Mouse (Mus musculus): ENCODE results near the gene Cfap97d2.
"Not testable (repeated sequence)": the region's sequence is repeated elsewhere in the genome, so short reads cannot be mapped to it uniquely, and the experiment has no call there.

Cfap97d2 gene

GRCm38 (mm10) chr8:13740817-13741613 lies 35.3 kb downstream of the Cfap97d2 start:
- no peak for DNase-seq (ENCODE audit: low read depth, low spot score)

- not testable (repeated sequence) for DNase-seq (ENCODE audit: low read depth, low spot score)
Measured at GRCm38 (mm10) chr8:13746212-13746611, 40.5 kb downstream of the Cfap97d2 start.

DNA sequence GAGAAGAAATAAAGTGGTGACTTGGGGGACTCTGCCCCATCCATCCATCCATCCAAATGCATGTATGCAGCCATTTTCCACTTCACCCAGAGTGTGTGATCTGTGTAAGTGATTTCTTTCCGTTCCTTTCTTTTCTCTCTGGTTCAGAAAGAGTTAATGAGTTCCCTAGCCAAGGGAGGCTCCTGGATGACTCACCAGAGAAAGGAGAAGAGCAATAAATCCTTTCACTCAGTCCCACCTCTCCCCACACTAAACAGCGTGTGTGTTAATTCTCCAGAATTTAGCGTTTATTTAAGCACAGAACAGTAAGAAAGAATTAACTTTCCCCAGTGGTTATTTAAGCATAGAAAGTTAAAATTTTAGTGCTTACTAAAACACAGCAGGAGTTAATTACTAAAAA lies 41.9 kb downstream of the Cfap97d2 start:
- no peak for DNase-seq (ENCODE audit: low read depth, low spot score)

GRCm38 (mm10) chr8:13753680-13754079 lies 48.0 kb downstream of the Cfap97d2 start:
- peak; percentile 49 for DNase-seq (ENCODE audit: low read depth, low spot score)

GRCm38 (mm10) chr8:13756480-13756879 lies 50.8 kb downstream of the Cfap97d2 start:
- DNase-seq (ENCODE audit: low read depth, low spot score): no peak

GRCm38 (mm10) chr8:13756982-13757804 lies 51.5 kb downstream of the Cfap97d2 start, which contains the start of gene Cdc16:
Cdc16 (plus strand) TSS chr8:13757676.
- DNase-seq (ENCODE audit: low read depth, low spot score): peak; percentile 83

- DNase-seq (ENCODE audit: low read depth, low spot score): peak; percentile 39
Measured at GRCm38 (mm10) chr8:13757805-13758727, 52.4 kb downstream of the Cfap97d2 start.

- DNase-seq (ENCODE audit: low read depth, low spot score): no peak
Measured at GRCm38 (mm10) chr8:13769206-13769605, 63.5 kb downstream of the Cfap97d2 start.

GRCm38 (mm10) chr8:13780536-13780935 lies 74.8 kb downstream of the Cfap97d2 start:
- DNase-seq (ENCODE audit: low read depth, low spot score): no peak

DNA sequence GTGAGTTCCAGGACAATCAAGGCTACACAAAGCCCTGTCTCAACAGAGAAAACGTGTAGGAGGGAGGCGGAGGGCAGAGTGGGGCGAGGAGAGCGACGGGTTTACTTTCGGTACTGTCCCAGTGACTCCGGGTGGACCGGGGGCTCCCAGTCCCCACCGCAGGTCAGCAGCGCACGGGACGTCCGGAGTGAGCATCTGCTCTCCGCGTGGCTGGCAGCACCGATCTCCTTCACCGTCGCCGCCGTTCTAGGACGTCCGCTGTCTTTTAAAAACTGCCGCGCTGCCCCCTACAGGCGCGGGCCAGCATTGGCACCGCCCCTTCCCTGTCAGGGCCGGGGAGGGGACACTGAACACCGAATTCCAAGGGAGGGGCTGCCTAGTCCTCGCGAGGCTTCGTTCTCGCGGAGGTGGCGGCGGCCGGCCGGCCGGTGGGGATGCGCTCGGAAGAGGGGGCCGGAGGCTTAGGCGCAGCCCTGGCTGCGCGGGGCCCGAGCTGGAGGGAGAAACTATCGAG lies 79.6 kb downstream of the Cfap97d2 start, which contains the start of gene Upf3a:
Upf3a (plus strand) TSS at position 366 of the 514 bp plus-strand sequence.
- peak; percentile 92 for DNase-seq (ENCODE audit: low read depth, low spot score)

DNA sequence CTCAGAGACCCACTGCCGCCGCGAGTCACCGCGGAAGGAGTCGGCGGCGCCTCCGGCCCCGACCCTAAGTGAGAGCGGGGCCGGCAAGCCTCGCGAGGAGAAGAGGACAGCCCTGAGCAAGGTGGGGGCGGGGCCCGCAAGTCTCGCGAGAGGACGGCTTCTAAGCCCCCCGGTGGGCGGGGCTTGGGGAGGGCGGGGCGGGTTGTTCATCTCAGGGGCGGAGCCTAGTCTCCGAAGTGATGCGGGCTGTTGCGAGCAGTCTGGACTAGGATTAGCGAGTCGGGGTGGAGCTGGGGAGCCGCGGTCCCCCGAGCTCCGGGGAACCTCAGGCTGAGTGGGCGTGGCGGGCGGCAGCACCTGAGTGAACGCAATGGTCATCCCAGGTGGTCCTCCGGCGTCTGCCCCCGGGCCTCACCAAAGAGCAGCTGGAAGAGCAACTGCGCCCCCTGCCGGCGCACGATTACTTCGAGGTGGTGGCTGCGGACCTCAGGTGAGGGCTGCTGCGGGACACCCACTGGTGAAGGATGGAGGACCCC lies 80.1 kb downstream of the Cfap97d2 start:
- peak; percentile 96 for DNase-seq (ENCODE audit: low read depth, low spot score)

DNA sequence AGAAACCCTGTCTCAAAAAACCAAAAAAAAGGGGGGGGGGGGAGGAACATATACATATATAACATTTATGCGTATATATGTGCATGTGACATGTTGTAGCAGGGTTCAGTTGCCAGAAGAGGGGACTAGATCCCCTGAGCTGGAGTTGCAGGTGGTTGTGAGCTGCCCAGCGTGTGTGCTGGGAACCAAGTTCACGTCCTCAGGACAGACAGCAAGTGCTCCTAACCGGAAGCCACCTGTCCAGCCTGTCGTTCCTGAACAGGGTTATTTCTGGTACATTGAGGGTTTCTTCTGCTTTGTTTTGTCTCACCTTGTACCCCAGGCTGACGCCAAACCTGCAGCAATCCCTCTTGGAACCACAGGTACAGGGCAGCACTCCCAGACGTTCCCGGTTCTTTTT lies 83.9 kb downstream of the Cfap97d2 start:
- no peak for DNase-seq (ENCODE audit: low read depth, low spot score)
